Mouse (Mus musculus): ENCODE data around the gene Efs. TPM values are rescaled to one million over a fixed set of nuclear protein-coding genes. Genes with fewer than 3 reads are reported as not detected.
"Not testable (repeated sequence)": the region's sequence is repeated elsewhere in the genome, so short reads cannot be mapped to it uniquely, and the experiment has no call there.

Efs gene
- polyA plus RNA-seq, 1 experiment from 2014 or later: 11.7 TPM

DNA sequence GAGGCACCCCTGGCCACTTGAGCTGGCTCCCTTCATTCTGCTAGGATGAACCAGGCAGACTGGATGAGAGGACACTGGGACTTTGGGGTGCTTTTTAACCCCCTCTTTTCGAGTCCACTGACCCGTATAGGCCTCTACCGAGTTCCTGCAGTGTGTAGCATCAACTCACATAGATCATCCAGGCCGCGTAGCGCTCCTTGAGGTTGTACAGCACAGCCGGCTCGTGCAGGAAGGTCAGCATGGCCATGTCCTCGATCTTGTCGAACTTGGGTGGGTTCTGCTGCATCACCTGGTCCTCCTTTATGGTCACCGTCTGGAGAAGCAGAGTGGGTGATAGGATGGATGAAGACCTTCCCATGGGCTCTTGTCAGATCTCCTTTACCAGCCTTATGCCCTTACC, 37.8 kb upstream of the Efs start:
- WGBS: 91% methylated on average over 11 of the region's 11 CpGs
- H3K9me3 ChIP-seq (replicated peaks; ENCODE audit: control insufficient read depth, low read length, poor library complexity, severe bottlenecking): no peaks in the 10 kb centered on the region
- H3K4me1 ChIP-seq (ENCODE audit: control insufficient read depth, insufficient read depth, low read length): no peaks in the 10 kb centered on the region
- no peak overlapping the region for H3K9ac ChIP-seq (ENCODE audit: low read depth, low read length)
- H3K4me2 ChIP-seq (ENCODE audit: low read length): no peak overlapping the region
- no peaks in the 10 kb centered on the region; the same call in 1 of the 2 replicates for H3K27me3 ChIP-seq (ENCODE audit: control insufficient read depth, insufficient read depth, low read depth, low read length)
- no peaks in the 10 kb centered on the region for H3K36me3 ChIP-seq (ENCODE audit: control insufficient read depth, insufficient read depth, low read length)
- H3K27ac ChIP-seq (ENCODE audit: low read length): no peak overlapping the region
- no peak overlapping the region for H3K4me3 ChIP-seq (ENCODE audit: low read depth, low read length)
- no peak for ATAC-seq

DNA sequence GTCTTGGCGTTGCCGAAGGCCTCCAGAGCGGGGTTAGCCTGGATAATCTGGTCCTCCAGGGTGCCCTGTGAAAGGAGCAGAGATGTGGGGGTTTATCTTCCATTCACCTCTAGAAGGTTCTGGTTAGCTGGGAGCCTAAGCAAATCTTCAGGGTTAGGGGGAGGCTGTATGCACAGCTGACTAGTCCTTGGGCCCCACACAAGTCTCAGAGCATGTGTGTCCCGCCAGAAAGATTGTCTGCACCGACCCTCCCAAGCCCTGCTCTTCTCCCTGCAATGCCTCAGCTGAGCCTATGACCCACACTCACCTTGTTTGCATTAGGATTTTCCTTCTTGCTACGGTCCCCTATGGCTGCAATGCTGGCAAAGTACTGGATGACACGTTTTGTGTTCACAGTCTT, 36.8 kb upstream of the Efs start:
- no peak for ATAC-seq
- Histone ChIP-seq H3K27ac (ENCODE audit: low read length) (no peak overlapping the region), H3K9ac (ENCODE audit: low read depth, low read length) (no peak overlapping the region), H3K9me3 (replicated peaks; ENCODE audit: control insufficient read depth, low read length, poor library complexity, severe bottlenecking) (no peaks in the 10 kb centered on the region), H3K4me2 (ENCODE audit: low read length) (no peak overlapping the region), H3K27me3 (ENCODE audit: control insufficient read depth, insufficient read depth, low read depth, low read length) (no peaks in the 10 kb centered on the region; the same call in 1 of the 2 replicates), H3K4me3 (ENCODE audit: low read depth, low read length) (no peak overlapping the region), H3K36me3 (ENCODE audit: control insufficient read depth, insufficient read depth, low read length) (no peaks in the 10 kb centered on the region), H3K4me1 (ENCODE audit: control insufficient read depth, insufficient read depth, low read length) (no peaks in the 10 kb centered on the region)
- WGBS: 85% methylated on average over 7 of the region's 7 CpGs

DNA sequence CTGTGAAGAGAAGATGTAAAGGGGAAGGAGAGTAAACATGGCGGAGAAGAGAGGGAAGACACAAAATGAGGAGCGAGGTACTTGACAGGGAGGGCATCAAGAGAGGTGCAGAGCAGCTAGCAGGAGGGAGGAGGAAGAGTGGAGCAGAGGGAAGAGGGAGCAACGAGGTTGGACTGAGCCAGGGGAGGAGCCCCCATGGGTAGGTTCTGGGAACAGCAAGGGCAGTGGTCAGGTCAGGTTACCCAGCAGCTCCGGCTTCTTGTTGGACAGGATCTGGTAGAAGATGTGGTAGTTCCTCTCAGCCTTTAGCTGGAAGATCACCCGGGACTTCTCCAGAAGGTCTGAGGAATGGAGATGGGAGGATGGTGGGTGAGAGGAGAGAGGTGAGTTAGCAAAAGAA, 35.6 kb upstream of the Efs start:
- Histone ChIP-seq H3K9me3 (replicated peaks; ENCODE audit: control insufficient read depth, low read length, poor library complexity, severe bottlenecking) (no peaks in the 10 kb centered on the region), H3K4me1 (ENCODE audit: control insufficient read depth, insufficient read depth, low read length) (no peaks in the 10 kb centered on the region), H3K27ac (ENCODE audit: low read length) (no peak overlapping the region), H3K9ac (ENCODE audit: low read depth, low read length) (no peak overlapping the region), H3K4me2 (ENCODE audit: low read length) (no peak overlapping the region), H3K36me3 (ENCODE audit: control insufficient read depth, insufficient read depth, low read length) (no peaks in the 10 kb centered on the region), H3K27me3 (ENCODE audit: control insufficient read depth, insufficient read depth, low read depth, low read length) (no peaks in the 10 kb centered on the region; the same call in 1 of the 2 replicates), H3K4me3 (ENCODE audit: low read depth, low read length) (no peak overlapping the region)
- no peak for ATAC-seq
- 79% methylated on average over 5 of the region's 5 CpGs for WGBS

DNA sequence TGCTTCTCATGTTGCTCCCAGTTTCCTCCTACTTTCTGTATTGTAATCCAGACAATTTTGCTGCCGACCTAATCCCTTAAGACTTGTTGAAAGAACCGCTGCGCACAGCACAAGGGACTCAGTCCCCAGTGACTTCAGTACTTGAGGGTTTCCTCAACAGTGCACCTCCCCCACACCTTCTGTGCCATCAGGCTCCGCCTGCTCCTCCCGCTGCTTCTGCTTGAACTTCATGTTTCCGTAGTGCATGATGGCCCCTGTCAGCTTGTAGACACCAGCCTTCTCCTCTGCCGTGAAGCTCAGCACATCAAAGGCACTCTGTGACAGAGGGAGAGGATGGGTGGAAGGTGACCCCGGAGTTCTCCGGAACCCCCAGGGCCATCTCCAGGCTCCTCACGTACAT, 34.8 kb upstream of the Efs start:
- Histone ChIP-seq H3K27me3 (ENCODE audit: control insufficient read depth, insufficient read depth, low read depth, low read length) (no peaks in the 10 kb centered on the region; the same call in 1 of the 2 replicates), H3K9me3 (replicated peaks; ENCODE audit: control insufficient read depth, low read length, poor library complexity, severe bottlenecking) (no peaks in the 10 kb centered on the region), H3K4me1 (ENCODE audit: control insufficient read depth, insufficient read depth, low read length) (no peaks in the 10 kb centered on the region), H3K36me3 (ENCODE audit: control insufficient read depth, insufficient read depth, low read length) (no peaks in the 10 kb centered on the region), H3K4me3 (ENCODE audit: low read depth, low read length) (no peak overlapping the region), H3K9ac (ENCODE audit: low read depth, low read length) (no peak overlapping the region), H3K4me2 (ENCODE audit: low read length) (no peak overlapping the region), H3K27ac (ENCODE audit: low read length) (no peak overlapping the region)
- ATAC-seq: no peak
- 63% methylated on average over 10 of the region's 10 CpGs for WGBS

DNA sequence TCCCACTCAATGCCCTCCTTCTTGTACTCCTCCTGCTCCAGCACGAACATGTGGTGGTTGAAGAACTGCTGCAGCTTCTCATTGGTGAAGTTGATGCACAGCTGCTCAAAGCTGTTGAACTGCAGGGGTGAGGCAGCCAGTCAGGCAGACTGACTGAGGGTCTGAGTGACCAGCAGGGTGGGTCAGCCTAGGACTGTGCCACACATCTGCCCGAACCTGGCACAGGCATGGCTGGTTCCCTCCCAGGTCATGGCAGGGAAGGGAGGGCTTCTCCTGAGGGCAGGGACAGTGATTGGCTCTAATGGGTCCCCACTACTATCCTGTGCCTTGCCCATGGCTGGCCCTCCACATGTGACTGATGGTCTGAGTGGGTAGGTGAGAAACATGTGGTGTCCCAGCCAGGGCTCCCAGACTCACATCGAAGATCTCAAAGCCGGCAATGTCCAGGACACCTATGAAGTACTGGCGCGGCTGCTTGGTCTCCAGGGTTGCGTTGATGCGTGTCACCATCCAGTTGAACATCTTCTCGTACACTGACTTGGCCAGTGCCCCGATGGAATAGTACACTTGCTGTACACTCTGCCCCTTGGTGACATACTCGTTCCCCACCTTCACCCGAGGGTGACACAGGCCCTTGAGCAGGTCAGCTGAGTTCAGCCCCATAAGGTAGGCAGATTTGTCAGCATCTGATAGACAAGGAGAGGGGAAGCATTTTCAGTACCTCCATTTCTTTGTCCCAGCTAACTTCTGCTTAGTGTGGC, 34.1 kb upstream of the Efs start:
- H3K9me3 ChIP-seq (replicated peaks; ENCODE audit: control insufficient read depth, low read length, poor library complexity, severe bottlenecking); ATAC-seq; H3K9ac ChIP-seq (ENCODE audit: low read depth, low read length); H3K4me3 ChIP-seq (ENCODE audit: low read depth, low read length); H3K36me3 ChIP-seq (ENCODE audit: control insufficient read depth, insufficient read depth, low read length); H3K4me1 ChIP-seq (ENCODE audit: control insufficient read depth, insufficient read depth, low read length); H3K27ac ChIP-seq (ENCODE audit: low read length); H3K27me3 ChIP-seq (ENCODE audit: control insufficient read depth, insufficient read depth, low read depth, low read length); H3K4me2 ChIP-seq (ENCODE audit: low read length): not testable (repeated sequence)
- 94% methylated on average over 12 of the region's 12 CpGs for WGBS

DNA sequence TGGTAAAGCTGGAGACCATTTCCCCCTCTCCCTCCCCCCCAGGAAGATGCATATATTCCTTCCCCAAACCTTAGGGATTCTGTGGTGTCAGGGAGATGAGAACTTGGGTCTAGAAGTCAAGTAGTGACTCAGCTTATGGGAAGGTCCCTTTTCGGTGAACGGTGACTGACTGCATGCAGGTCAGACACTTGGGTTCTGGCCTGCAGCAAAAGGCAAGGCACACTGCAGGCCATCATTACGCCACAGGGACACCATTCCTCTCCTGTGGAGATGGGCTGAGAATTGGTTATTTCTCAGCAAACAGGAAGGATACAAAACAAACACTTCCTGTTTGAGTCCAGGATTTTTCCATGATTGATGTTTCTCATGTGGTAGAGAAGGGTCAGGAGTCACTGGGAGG, 33.3 kb upstream of the Efs start:
- no peaks in the 10 kb centered on the region for H3K27me3 ChIP-seq (ENCODE audit: control insufficient read depth, insufficient read depth, low read depth, low read length)
- H3K4me3 ChIP-seq (ENCODE audit: low read depth, low read length): no peak overlapping the region
- H3K9ac ChIP-seq (ENCODE audit: low read depth, low read length): no peak overlapping the region
- H3K36me3 ChIP-seq (ENCODE audit: control insufficient read depth, insufficient read depth, low read length): no peaks in the 10 kb centered on the region
- 83% methylated on average over 3 of the region's 3 CpGs for WGBS
- no peak overlapping the region for H3K27ac ChIP-seq (ENCODE audit: low read length)
- H3K4me1 ChIP-seq (ENCODE audit: control insufficient read depth, insufficient read depth, low read length): no peaks in the 10 kb centered on the region
- no peak overlapping the region for H3K4me2 ChIP-seq (ENCODE audit: low read length)
- no peaks in the 10 kb centered on the region for H3K9me3 ChIP-seq (replicated peaks; ENCODE audit: control insufficient read depth, low read length, poor library complexity, severe bottlenecking)
- no peak for ATAC-seq

DNA sequence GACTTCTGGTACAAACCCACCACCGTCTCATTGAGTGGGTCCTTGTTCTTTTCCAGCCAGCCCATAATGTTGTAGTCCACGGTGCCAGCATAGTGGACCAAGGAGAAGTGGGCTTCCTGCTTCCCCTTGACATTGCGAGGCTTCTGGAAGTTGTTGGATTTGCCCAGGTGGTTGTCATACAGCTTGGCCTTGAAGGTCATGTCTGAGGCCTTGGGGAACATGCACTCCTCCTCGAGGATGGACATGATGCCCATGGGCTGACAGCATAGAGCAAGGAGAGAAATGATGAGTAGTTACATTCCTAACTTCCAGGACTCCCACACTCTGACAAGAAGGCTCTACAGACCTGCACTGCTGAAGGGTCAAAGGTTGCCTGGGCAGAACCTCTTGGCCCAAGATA, 32.6 kb upstream of the Efs start:
- 86% methylated on average over 4 of the region's 4 CpGs for WGBS
- ATAC-seq: no peak

DNA sequence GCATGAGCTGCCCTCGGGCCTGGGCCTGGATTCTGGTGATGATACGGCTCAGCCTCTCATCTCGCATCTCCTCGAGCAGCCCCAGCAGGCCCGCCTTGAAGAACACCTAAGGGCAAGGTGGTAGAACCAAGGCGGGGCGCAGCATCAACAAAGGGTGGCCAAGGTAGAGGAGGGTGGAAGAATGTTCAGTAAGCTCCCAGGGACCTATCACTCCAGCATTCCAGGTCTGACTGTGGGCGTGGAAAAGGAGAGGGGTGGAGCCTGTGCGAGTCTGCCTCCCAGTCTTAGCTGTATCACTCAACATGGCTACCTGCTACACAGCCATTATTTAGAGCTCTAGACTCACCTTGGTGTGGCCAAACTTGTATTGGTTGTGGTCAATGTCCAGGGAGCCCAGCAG, 30.6 kb upstream of the Efs start:
- H3K27ac ChIP-seq (ENCODE audit: low read length): no peak overlapping the region
- H3K9ac ChIP-seq (ENCODE audit: low read depth, low read length): no peak overlapping the region
- no peak for ATAC-seq
- H3K9me3 ChIP-seq (replicated peaks; ENCODE audit: control insufficient read depth, low read length, poor library complexity, severe bottlenecking): no peaks in the 10 kb centered on the region
- H3K4me1 ChIP-seq (ENCODE audit: control insufficient read depth, insufficient read depth, low read length): no peaks in the 10 kb centered on the region
- no peaks in the 10 kb centered on the region for H3K36me3 ChIP-seq (ENCODE audit: control insufficient read depth, insufficient read depth, low read length)
- no peak overlapping the region for H3K4me3 ChIP-seq (ENCODE audit: low read depth, low read length)
- H3K4me2 ChIP-seq (ENCODE audit: low read length): no peak overlapping the region
- H3K27me3 ChIP-seq (ENCODE audit: control insufficient read depth, insufficient read depth, low read depth, low read length): no peaks in the 10 kb centered on the region
- 90% methylated on average over 9 of the region's 9 CpGs for WGBS

More for the DNA sequence above, 32.6 kb upstream of the Efs start:
- Histone ChIP-seq H3K4me2 (ENCODE audit: low read length) (no peak overlapping the region), H3K9ac (ENCODE audit: low read depth, low read length) (no peak overlapping the region), H3K9me3 (replicated peaks; ENCODE audit: control insufficient read depth, low read length, poor library complexity, severe bottlenecking) (no peaks in the 10 kb centered on the region), H3K27me3 (ENCODE audit: control insufficient read depth, insufficient read depth, low read depth, low read length) (no peaks in the 10 kb centered on the region), H3K27ac (ENCODE audit: low read length) (no peak overlapping the region), H3K36me3 (ENCODE audit: control insufficient read depth, insufficient read depth, low read length) (no peaks in the 10 kb centered on the region), H3K4me1 (ENCODE audit: control insufficient read depth, insufficient read depth, low read length) (no peaks in the 10 kb centered on the region), H3K4me3 (ENCODE audit: low read depth, low read length) (no peak overlapping the region)

DNA sequence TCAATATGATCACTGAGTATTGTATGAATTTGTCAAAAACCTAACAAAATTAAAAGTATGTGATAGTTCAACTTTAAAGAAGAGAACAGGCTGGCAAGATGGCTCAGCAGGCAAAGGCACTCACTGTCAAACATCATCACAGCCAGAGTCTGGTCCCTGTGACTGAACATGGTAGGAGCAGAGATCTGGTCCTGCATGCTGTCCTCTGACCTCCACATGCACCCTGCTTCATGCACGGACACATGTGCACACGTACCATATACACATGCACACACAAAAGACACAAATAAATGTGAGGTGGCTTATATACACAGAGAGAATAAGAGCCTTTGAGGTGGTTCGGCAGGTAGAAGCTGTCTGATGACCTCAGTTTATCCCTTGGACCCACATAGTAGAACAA, 29.6 kb upstream of the Efs start:
- no peak overlapping the region for H3K27ac ChIP-seq (ENCODE audit: low read length)
- 83% methylated on average over 3 of the region's 3 CpGs for WGBS
- no peak for ATAC-seq
- no peak overlapping the region for H3K9ac ChIP-seq (ENCODE audit: low read depth, low read length)
- H3K4me2 ChIP-seq (ENCODE audit: low read length): no peak overlapping the region
- no peaks in the 10 kb centered on the region for H3K9me3 ChIP-seq (replicated peaks; ENCODE audit: control insufficient read depth, low read length, poor library complexity, severe bottlenecking)
- no peaks in the 10 kb centered on the region for H3K27me3 ChIP-seq (ENCODE audit: control insufficient read depth, insufficient read depth, low read depth, low read length)
- H3K4me1 ChIP-seq (ENCODE audit: control insufficient read depth, insufficient read depth, low read length): no peaks in the 10 kb centered on the region
- no peak overlapping the region for H3K4me3 ChIP-seq (ENCODE audit: low read depth, low read length)
- no peaks in the 10 kb centered on the region for H3K36me3 ChIP-seq (ENCODE audit: control insufficient read depth, insufficient read depth, low read length)
